Mouse (Mus musculus): ENCODE data around the gene Ntm.

DNA sequence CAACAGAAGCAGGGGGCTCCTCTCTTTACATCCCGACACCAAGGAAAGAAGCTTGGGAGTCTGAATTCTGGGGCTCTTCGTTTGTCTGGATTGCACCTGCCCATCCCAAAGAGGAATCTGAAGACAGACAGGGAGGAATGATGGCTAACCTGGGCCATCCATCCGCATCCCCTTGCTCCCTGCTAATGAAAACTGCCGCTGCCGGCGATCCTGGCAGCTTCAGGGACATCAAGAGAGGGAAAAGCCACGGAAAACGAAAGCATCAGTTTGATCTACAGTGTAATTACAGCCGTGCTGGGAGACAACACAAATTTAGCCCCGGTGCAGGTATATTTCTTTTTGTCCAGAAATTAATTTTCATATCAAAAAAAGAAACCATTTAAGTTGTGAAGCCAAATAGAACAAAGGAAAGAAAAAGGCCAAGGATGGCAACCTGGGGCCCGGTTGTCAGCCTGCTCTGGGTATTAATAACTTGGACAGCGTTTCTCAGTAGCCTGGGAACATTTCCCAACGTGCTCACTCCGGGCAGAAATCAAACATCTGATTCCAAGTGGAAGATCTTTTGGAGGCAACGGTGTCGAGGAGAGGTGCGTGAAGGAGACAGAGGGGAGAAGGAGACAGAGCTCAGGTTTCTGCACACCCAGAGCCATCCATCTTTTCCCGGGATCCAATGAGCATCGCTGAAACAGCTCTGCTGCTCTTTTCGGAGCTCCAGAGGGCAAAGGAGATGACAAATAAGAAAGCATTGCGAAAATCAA is 368.2 kb downstream of the Ntm start:
- TF ChIP-seq CTCF (IDR thresholded peaks at IDR 0.05; ENCODE audit: borderline replicate concordance, extremely low read depth, insufficient read depth, insufficient read length): no peak
- no peak for TF ChIP-seq POLR2A (IDR thresholded peaks at IDR 0.05; ENCODE audit: borderline replicate concordance, extremely low read depth, insufficient read depth, insufficient read length, poor library complexity, severe bottlenecking)
